In the genomic region with DNA sequence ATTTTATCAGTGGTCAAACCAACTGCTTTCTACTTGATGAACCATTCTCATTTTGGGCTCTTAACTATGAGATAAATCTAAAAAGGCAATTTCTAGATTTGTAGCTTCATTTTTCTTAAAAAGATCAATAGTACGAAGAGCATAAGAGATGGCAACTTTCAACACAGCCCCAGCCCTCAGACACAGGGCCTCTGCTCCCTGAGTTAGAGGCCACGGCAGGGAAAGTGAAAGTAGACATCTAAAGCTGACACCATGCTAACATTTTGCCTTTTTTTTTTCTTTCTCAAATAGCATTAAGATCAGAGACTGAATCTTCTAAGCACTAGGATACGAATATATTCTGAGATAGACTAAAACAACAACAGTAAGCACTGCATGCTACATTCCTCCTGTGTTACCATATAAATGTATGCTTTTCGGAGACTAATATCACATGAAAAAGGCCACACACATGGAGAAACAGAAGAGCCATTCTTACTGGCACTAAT, we compare ENCODE assay signal across 24 mouse cellular contexts. TPM values are rescaled to one million over a fixed set of nuclear protein-coding genes. Genes with fewer than 3 reads are reported as not detected.
A peak's percentile ranks its signal among the peaks of the same experiment; 100 is the strongest.
DNase-seq lines count a peak whose midpoint lies in the region; TF ChIP-seq lines count a peak whose summit lies in the region.
"Had no signal": no experiment of that assay in that cellular context is flagged by ENCODE, and none has a peak within 500 bp of the region (broad histone marks: within the 10 kb centered on the region; RNA-seq: fewer than 3 reads in every experiment).

No protein-coding gene starts in this region.

- intact Hi-C loops in heart, postnatal 10 days (cut with DNase I), result loop anchor here (10.0 kb wide), 1 partner anchor 511 kb away; no protein-coding TSS in a partner anchor

- H3K79me2 ChIP-seq in CH12.LX (replicated peaks; ENCODE audit: control insufficient read depth, extremely low read depth, insufficient read depth, poor library complexity, severe bottlenecking), result no peaks in the 10 kb centered on the region

- DNase-seq in heart, postnatal 4 days, result peak; percentile 1
- DNase-seq in heart, postnatal 10 days, result no peak
- peak; percentile 30 for DNase-seq in thymus, postnatal 0 days (ENCODE audit: low spot score)
- DNase-seq in thymus, postnatal 10 days (ENCODE audit: low spot score in 2 of 2), result no peak
- DNase-seq in CH12.LX (ENCODE audit: extremely low read depth), result no peak
- peak; percentile 65 for DNase-seq in naive thymus-derived CD4-positive, alpha-beta T cell, adult 2 months (ENCODE audit: low read depth)
- DNase-seq in right cerebral cortex, adult 2 months (ENCODE audit: low spot score in 2 of 2), result no peak
- DNase-seq: adrenal gland, postnatal 10 days; cerebellum, adult 8-10 months; cerebellum, postnatal 36 days; gastrocnemius, postnatal 36 days; heart, adult 2 months; kidney, adult 9 months; kidney, postnatal 14 days; layer of hippocampus, adult 9-11 months; lung, adult 18-20 months; lung, postnatal 4 days had no signal

- no peak overlapping the region for H3K4me3 ChIP-seq in CH12.LX (replicated peaks in 1 of 3; ENCODE audit: low read depth in 2 of 3, low read length in 2 of 3, poor library complexity in 1 of 3)
- H3K4me3 ChIP-seq: forebrain, embryonic 13.5 days; heart, adult 2 months; heart, embryonic 12.5 days; megakaryocyte, embryonic 14.5 days; midbrain, embryonic 12.5 days; myocyte; neural tube, embryonic 13.5 days had no signal

- in situ Hi-C loops in CH12.LX (cut with MboI; ENCODE audit: low pct_ligation_motif_present, low pct_unique_long_range_greater_than_20kb, low sequenced_read_pairs), result no loop called here

- TF ChIP-seq POLR2A in CH12.LX (IDR thresholded peaks at IDR 0.05; ENCODE audit: low read depth, low read length), result no peak

- H3K9ac ChIP-seq in CH12.LX (ENCODE audit: insufficient read depth, low read depth), result no peak overlapping the region; the same call in 1 of the 2 replicates
- H3K9ac ChIP-seq: forebrain, embryonic 13.5 days; heart, embryonic 12.5 days; midbrain, embryonic 12.5 days; neural tube, embryonic 13.5 days had no signal

- H3K4me1 ChIP-seq in CH12.LX (ENCODE audit: control insufficient read depth in 1 of 2, insufficient read depth in 2 of 2), result peaks cover 5 to 18% of the 10 kb centered on the region in 2 experiments
- H3K4me1 ChIP-seq: forebrain, embryonic 13.5 days; midbrain, embryonic 12.5 days had no signal

- TF ChIP-seq RAD21 in CH12.LX (IDR thresholded peaks at IDR 0.05; ENCODE audit: low read depth, low read length), result no peak

- no peak for TF ChIP-seq EP300 in CH12.LX (IDR thresholded peaks at IDR 0.05; ENCODE audit: low read length)

- peak overlapping the region; percentile 75 for H3K4me2 ChIP-seq in CH12.LX (ENCODE audit: insufficient read depth, low read depth, poor library complexity, severe bottlenecking)
- H3K4me2 ChIP-seq: forebrain, embryonic 13.5 days; heart, embryonic 12.5 days; liver, embryonic 11.5 days; midbrain, embryonic 12.5 days; neural tube, embryonic 13.5 days had no signal

- peaks cover 3 to 27% of the 10 kb centered on the region in 2 experiments for H3K36me3 ChIP-seq in CH12.LX (replicated peaks in 1 of 2; ENCODE audit: control insufficient read depth in 1 of 2, insufficient read depth in 1 of 2, low read length in 1 of 2)

- no peak for TF ChIP-seq CTCF in CH12.LX (conservative IDR thresholded peaks at IDR 0.05 in 1 of 2, IDR thresholded peaks at IDR 0.05 in 1 of 2; ENCODE audit: low read depth in 2 of 2, low read length in 2 of 2)

- H3K27me3 ChIP-seq in CH12.LX (replicated peaks), result no peaks in the 10 kb centered on the region
- H3K27me3 ChIP-seq: forebrain, embryonic 13.5 days; heart, embryonic 12.5 days; megakaryocyte, embryonic 14.5 days; midbrain, embryonic 12.5 days; neural tube, embryonic 13.5 days had no signal

- H3K27ac ChIP-seq in CH12.LX (ENCODE audit: insufficient read depth, low read depth), result no peak overlapping the region
- H3K27ac ChIP-seq: forebrain, embryonic 13.5 days; heart, adult 2 months; midbrain, embryonic 12.5 days; neural tube, embryonic 13.5 days had no signal

- dilution Hi-C loops in CH12.LX (cut with MboI; ENCODE audit: extremely low pct_ligation_motif_present, extremely low pct_unique_long_range_greater_than_20kb, low sequenced_read_pairs), result no loop called here

- no peaks in the 10 kb centered on the region for H3K9me3 ChIP-seq in CH12.LX (replicated peaks; ENCODE audit: low read length)
- H3K9me3 ChIP-seq: forebrain, embryonic 13.5 days; heart, embryonic 12.5 days; megakaryocyte, embryonic 14.5 days; midbrain, embryonic 12.5 days; neural tube, embryonic 13.5 days had no signal

TF ChIP-seq in CH12.LX, 34 proteins besides CTCF, POLR2A, EP300 and RAD21:
- TF ChIP-seq POLR2AphosphoS2 (IDR thresholded peaks at IDR 0.05; ENCODE audit: low read depth, low read length) (no peak), JUN (IDR thresholded peaks at IDR 0.05; ENCODE audit: insufficient read depth, low read depth, low read length) (no peak), NELFE (IDR thresholded peaks at IDR 0.05; ENCODE audit: low read depth, low read length) (no peak), ZNF384 (IDR thresholded peaks at IDR 0.05; ENCODE audit: low read depth, low read length) (peak; percentile 64), TCF12 (IDR thresholded peaks at IDR 0.05; ENCODE audit: low read depth, low read length) (no peak), GABPA (IDR thresholded peaks at IDR 0.05; ENCODE audit: insufficient replicate concordance, low read depth, low read length) (no peak), NRF1 (IDR thresholded peaks at IDR 0.05; ENCODE audit: low read depth, low read length) (no peak)

RNA-seq across cellular contexts. Expression of gene Traf5, which starts 13.6 kb away (rescaled TPM):
- 10 to 100 TPM; 15.0 to 22.4 TPM for total RNA-seq in heart, postnatal 4 days (2021)
- 10 to 100 TPM in 1 of 2 experiments, 1 to 10 TPM in 1; 8.6 to 11.7 TPM for total RNA-seq in heart, postnatal 10 days (2021)
- polyA plus RNA-seq in thymus, postnatal 0 days (2015; fragmentation: Nextera tagmentation; extraction: Ambion mirVana), result 13.4 and 15.0 TPM in 2 replicates
- total RNA-seq in CH12.LX (2012; rRNA removed) (30.5 and 38.7 TPM in 2 replicates), CH12.LX (2014; rRNA removed) (16.9 and 21.3 TPM in 2 replicates)
- polyA plus RNA-seq in CH12.LX (2012; ENCODE audit: insufficient read length, low read depth), result 32.3 and 42.8 TPM in 2 replicates

RNA-seq across cellular contexts. Expression of gene Rcor3, which starts 31.9 kb away (rescaled TPM):
- total RNA-seq in heart, postnatal 4 days (2021), result 10 to 100 TPM; 43.7 to 48.1 TPM
- total RNA-seq in heart, postnatal 10 days (2021), result 10 to 100 TPM; 44.2 TPM
- polyA plus RNA-seq in thymus, postnatal 0 days (2015; fragmentation: Nextera tagmentation; extraction: Ambion mirVana), result 11.5 and 12.2 TPM in 2 replicates
- total RNA-seq in CH12.LX (2012; rRNA removed), result 2.5 and 3.1 TPM in 2 replicates
- total RNA-seq in CH12.LX (2014; rRNA removed), result 1.5 and 1.6 TPM in 2 replicates
- polyA plus RNA-seq in CH12.LX (2012; ENCODE audit: insufficient read length, low read depth), result 3.9 and 4.4 TPM in 2 replicates

Comparison
In these comparisons a context has a peak if more than half of its experiments do, and no peak if none do; other contexts are left out.
1. DNase-seq: peak in heart, postnatal 4 days (single experiment), thymus, postnatal 0 days (single experiment) and naive thymus-derived CD4-positive, alpha-beta T cell, adult 2 months (single experiment); none in heart, postnatal 10 days (0 of 2), thymus, postnatal 10 days (0 of 2), CH12.LX (single experiment) and right cerebral cortex, adult 2 months (0 of 2).
2. RNA of gene Rcor3, which starts 31.9 kb away (total RNA-seq): 43.7 to 48.1 TPM in heart, postnatal 4 days and 44.2 TPM in heart, postnatal 10 days; 1.5 to 3.1 TPM in CH12.LX; every median in the first group is over 10 times any median in the second.